Comparison of ENCODE assay signal across 26 mouse cellular contexts in genomic region chr8:102612146-102612545, GRCm38 (mm10).
DNase-seq lines count a peak whose midpoint lies in the region; ATAC-seq and TF ChIP-seq lines count a peak whose summit lies in the region.
"Had no signal": no experiment of that assay in that cellular context is flagged by ENCODE, and none has a peak within 500 bp of the region (broad histone marks: within the 10 kb centered on the region; RNA-seq: fewer than 3 reads in every experiment).

No protein-coding gene starts in this region.

- no peaks in the 10 kb centered on the region for H3K4me1 ChIP-seq in hindbrain, postnatal 0 days (ENCODE audit: insufficient read depth, low read length)
- no peaks in the 10 kb centered on the region for H3K4me1 ChIP-seq in hindbrain, embryonic 12.5 days
- H3K4me1 ChIP-seq in midbrain, postnatal 0 days (ENCODE audit: insufficient read depth, low read length) = no peaks in the 10 kb centered on the region
- H3K4me1 ChIP-seq in midbrain, embryonic 15.5 days = no peaks in the 10 kb centered on the region
- H3K4me1 ChIP-seq in kidney, embryonic 15.5 days = no peaks in the 10 kb centered on the region
- H3K4me1 ChIP-seq: embryonic facial prominence, embryonic 10.5 days; embryonic facial prominence, embryonic 12.5 days; forebrain, embryonic 10.5 days; forebrain, embryonic 12.5 days had no signal

- H3K4me2 ChIP-seq in hindbrain, postnatal 0 days (ENCODE audit: low read depth, low read length) = no peak overlapping the region
- no peak overlapping the region for H3K4me2 ChIP-seq in hindbrain, embryonic 12.5 days (replicated peaks)
- H3K4me2 ChIP-seq in midbrain, postnatal 0 days (ENCODE audit: low read depth, low read length, poor library complexity, severe bottlenecking) = no peak overlapping the region
- H3K4me2 ChIP-seq in midbrain, embryonic 15.5 days = no peak overlapping the region
- H3K4me2 ChIP-seq in kidney, embryonic 15.5 days = no peak overlapping the region
- H3K4me2 ChIP-seq: embryonic facial prominence, embryonic 12.5 days; forebrain, embryonic 12.5 days had no signal

- no peak overlapping the region for H3K9ac ChIP-seq in hindbrain, postnatal 0 days (replicated peaks; ENCODE audit: low read length)
- no peak overlapping the region for H3K9ac ChIP-seq in hindbrain, embryonic 12.5 days
- H3K9ac ChIP-seq in midbrain, postnatal 0 days (replicated peaks; ENCODE audit: low read length, poor library complexity, severe bottlenecking) = no peak overlapping the region
- H3K9ac ChIP-seq in midbrain, embryonic 15.5 days = no peak overlapping the region
- H3K9ac ChIP-seq in kidney, embryonic 15.5 days = no peak overlapping the region
- H3K9ac ChIP-seq: embryonic facial prominence, embryonic 12.5 days; forebrain, embryonic 12.5 days had no signal

- no peak for TF ChIP-seq POLR2A in brain, embryonic 14.5 days (IDR thresholded peaks at IDR 0.05; ENCODE audit: borderline replicate concordance, extremely low read depth, insufficient read depth, insufficient read length, poor library complexity, severe bottlenecking)

- no peak for ATAC-seq in hindbrain, postnatal 0 days
- ATAC-seq in hindbrain, embryonic 12.5 days (ENCODE audit: low FRiP score) = no peak
- ATAC-seq in midbrain, postnatal 0 days (ENCODE audit: low FRiP score) = no peak
- ATAC-seq in midbrain, embryonic 15.5 days (replicated peaks) = no peak
- no peak for ATAC-seq in kidney, embryonic 15.5 days (replicated peaks; ENCODE audit: low FRiP score)
- ATAC-seq: activated CD4-positive, CD25-positive, alpha-beta regulatory T cell, adult 4 months; CD4-positive, CD25-positive, alpha-beta regulatory T cell, adult 4 months; forebrain, embryonic 14.5 days; forebrain, embryonic 16.5 days; Patski had no signal

- no peaks in the 10 kb centered on the region for H3K9me3 ChIP-seq in hindbrain, postnatal 0 days (ENCODE audit: low read length)
- H3K9me3 ChIP-seq in hindbrain, embryonic 12.5 days (replicated peaks) = no peaks in the 10 kb centered on the region
- H3K9me3 ChIP-seq in midbrain, postnatal 0 days (ENCODE audit: low read length) = no peaks in the 10 kb centered on the region
- H3K9me3 ChIP-seq in midbrain, embryonic 15.5 days = no peaks in the 10 kb centered on the region
- no peaks in the 10 kb centered on the region for H3K9me3 ChIP-seq in kidney, embryonic 15.5 days (replicated peaks)
- H3K9me3 ChIP-seq: embryonic facial prominence, embryonic 10.5 days; embryonic facial prominence, embryonic 12.5 days; forebrain, embryonic 10.5 days; forebrain, embryonic 12.5 days had no signal

- WGBS in hindbrain, postnatal 0 days = 54% methylated on average over 4 of the region's 4 CpGs
- 85% methylated on average over 4 of the region's 4 CpGs for WGBS in hindbrain, embryonic 12.5 days
- 74% methylated on average over 4 of the region's 4 CpGs for WGBS in midbrain, postnatal 0 days
- WGBS in midbrain, embryonic 15.5 days = 76% methylated on average over 4 of the region's 4 CpGs
- WGBS in kidney, embryonic 15.5 days = 83% methylated on average over 4 of the region's 4 CpGs

- H3K27me3 ChIP-seq in hindbrain, postnatal 0 days (ENCODE audit: insufficient read depth, low read length) = no peaks in the 10 kb centered on the region
- no peaks in the 10 kb centered on the region for H3K27me3 ChIP-seq in hindbrain, embryonic 12.5 days
- H3K27me3 ChIP-seq in midbrain, postnatal 0 days (ENCODE audit: insufficient read depth, low read length) = no peaks in the 10 kb centered on the region
- no peaks in the 10 kb centered on the region for H3K27me3 ChIP-seq in midbrain, embryonic 15.5 days (replicated peaks)
- no peaks in the 10 kb centered on the region for H3K27me3 ChIP-seq in kidney, embryonic 15.5 days
- H3K27me3 ChIP-seq: CH12.LX; embryonic facial prominence, embryonic 12.5 days; forebrain, embryonic 12.5 days had no signal

- no peak overlapping the region for H3K4me3 ChIP-seq in hindbrain, postnatal 0 days (ENCODE audit: low read length)
- no peak overlapping the region for H3K4me3 ChIP-seq in hindbrain, embryonic 12.5 days
- no peak overlapping the region for H3K4me3 ChIP-seq in midbrain, postnatal 0 days (ENCODE audit: low read depth, low read length)
- no peak overlapping the region for H3K4me3 ChIP-seq in midbrain, embryonic 15.5 days
- no peak overlapping the region for H3K4me3 ChIP-seq in kidney, embryonic 15.5 days (replicated peaks)
- H3K4me3 ChIP-seq: embryonic facial prominence, embryonic 10.5 days; embryonic facial prominence, embryonic 12.5 days; forebrain, embryonic 10.5 days; forebrain, embryonic 12.5 days had no signal

- no peak overlapping the region for H3K27ac ChIP-seq in hindbrain, postnatal 0 days
- H3K27ac ChIP-seq in hindbrain, embryonic 12.5 days = no peak overlapping the region
- no peak overlapping the region for H3K27ac ChIP-seq in midbrain, postnatal 0 days (ENCODE audit: low read depth, low read length)
- H3K27ac ChIP-seq in midbrain, embryonic 15.5 days = no peak overlapping the region
- no peak overlapping the region for H3K27ac ChIP-seq in kidney, embryonic 15.5 days
- H3K27ac ChIP-seq: embryonic facial prominence, embryonic 10.5 days; embryonic facial prominence, embryonic 12.5 days; forebrain, embryonic 10.5 days; forebrain, embryonic 12.5 days had no signal

- no peaks in the 10 kb centered on the region for H3K36me3 ChIP-seq in hindbrain, postnatal 0 days (ENCODE audit: insufficient read depth, low read length)
- no peaks in the 10 kb centered on the region for H3K36me3 ChIP-seq in hindbrain, embryonic 12.5 days
- H3K36me3 ChIP-seq in midbrain, postnatal 0 days (ENCODE audit: insufficient read depth, low read length) = no peaks in the 10 kb centered on the region
- H3K36me3 ChIP-seq in midbrain, embryonic 15.5 days (replicated peaks) = no peaks in the 10 kb centered on the region
- H3K36me3 ChIP-seq in kidney, embryonic 15.5 days = no peaks in the 10 kb centered on the region
- H3K36me3 ChIP-seq: embryonic facial prominence, embryonic 10.5 days; embryonic facial prominence, embryonic 12.5 days; forebrain, embryonic 10.5 days; forebrain, embryonic 12.5 days; G1E had no signal

- DNase-seq in cerebellum, postnatal 10 days = peak; percentile 28 to 56
- DNase-seq in cerebellum, adult 8-10 months = no peak
- peak; percentile 52 for DNase-seq in hindbrain, postnatal 0 days (ENCODE audit: low spot score)
- peak; percentile 31 for DNase-seq in midbrain, postnatal 0 days (ENCODE audit: low spot score)
- DNase-seq in brain, embryonic 14.5 days (ENCODE audit: low read depth) = peak; percentile 40
- DNase-seq: adrenal gland, adult 8-10 months; adrenal gland, postnatal 14 days; B cell, adult 2 months; cerebellum, adult 11-12 months; cerebellum, adult 2 months; cerebellum, adult 9-11 months; cerebellum, postnatal 25 days had no signal

- TF ChIP-seq CTCF in hindbrain, postnatal 0 days (IDR thresholded peaks at IDR 0.05; ENCODE audit: low read depth) = no peak
- TF ChIP-seq CTCF in midbrain, postnatal 0 days (IDR thresholded peaks at IDR 0.05) = no peak
- TF ChIP-seq CTCF in brain, embryonic 14.5 days (IDR thresholded peaks at IDR 0.05; ENCODE audit: borderline replicate concordance, extremely low read depth, insufficient read depth, insufficient read length) = no peak
